Comparison of ENCODE assay signal across 9 mouse cellular contexts in genomic region chr4:116052526-116053293, GRCm38 (mm10). TPM values are rescaled to one million over a fixed set of nuclear protein-coding genes. Genes with fewer than 3 reads are reported as not detected.
A peak's percentile ranks its signal among the peaks of the same experiment; 100 is the strongest.
DNase-seq lines count a peak whose midpoint lies in the region; ATAC-seq and TF ChIP-seq lines count a peak whose summit lies in the region.
"Had no signal": no experiment of that assay in that cellular context is flagged by ENCODE, and none has a peak within 500 bp of the region (broad histone marks: within the 10 kb centered on the region; RNA-seq: fewer than 3 reads in every experiment).

No protein-coding gene starts in this region.

- peak overlapping the region; percentile 64 for H3K9ac ChIP-seq in embryonic facial prominence, embryonic 14.5 days (ENCODE audit: low read depth, low read length)
- H3K9ac ChIP-seq in hindbrain, embryonic 11.5 days (ENCODE audit: low read depth, low read length): peak overlapping the region; percentile 58
- peak overlapping the region; percentile 63 for H3K9ac ChIP-seq in limb, embryonic 14.5 days (ENCODE audit: low read depth, low read length, severe bottlenecking)
- H3K9ac ChIP-seq in midbrain, embryonic 13.5 days (replicated peaks): peak overlapping the region; percentile 62

- H3K27ac ChIP-seq in gastrocnemius, adult 2 months: peak overlapping the region; percentile 93
- peak overlapping the region; percentile 92 for H3K27ac ChIP-seq in embryonic facial prominence, embryonic 14.5 days (replicated peaks; ENCODE audit: low read depth, low read length)
- peak overlapping the region; percentile 87 for H3K27ac ChIP-seq in hindbrain, embryonic 11.5 days (ENCODE audit: low read depth, low read length)
- H3K27ac ChIP-seq in limb, embryonic 14.5 days (replicated peaks; ENCODE audit: low read depth, low read length): peak overlapping the region; percentile 90
- H3K27ac ChIP-seq in midbrain, embryonic 13.5 days: peak overlapping the region; percentile 86

- TF ChIP-seq POLR2A in limb, embryonic 14.5 days (IDR thresholded peaks at IDR 0.05; ENCODE audit: borderline replicate concordance, extremely low read depth, insufficient read depth, insufficient read length): no peak

- H3K36me3 ChIP-seq in embryonic facial prominence, embryonic 14.5 days (ENCODE audit: control insufficient read depth, insufficient read depth, low read length): peaks cover 7% of the 10 kb centered on the region; the same call in 1 of the 2 replicates
- no peaks in the 10 kb centered on the region for H3K36me3 ChIP-seq in hindbrain, embryonic 11.5 days (ENCODE audit: control insufficient read depth, insufficient read depth, low read length)
- peaks cover 10% of the 10 kb centered on the region for H3K36me3 ChIP-seq in limb, embryonic 14.5 days (ENCODE audit: control insufficient read depth, insufficient read depth, low read length)
- peaks cover 6% of the 10 kb centered on the region for H3K36me3 ChIP-seq in midbrain, embryonic 13.5 days

- ATAC-seq in embryonic facial prominence, embryonic 14.5 days (ENCODE audit: low read depth): peak; percentile 56
- ATAC-seq in hindbrain, embryonic 11.5 days (ENCODE audit: low FRiP score): peak; percentile 49
- no peak for ATAC-seq in limb, embryonic 14.5 days (ENCODE audit: low FRiP score, low read depth)
- ATAC-seq in midbrain, embryonic 13.5 days: peak; percentile 44

- intact Hi-C loops in gastrocnemius, adult 2 months (cut with DNase I): no loop called here
- intact Hi-C loops in gastrocnemius, postnatal 36 days (cut with DNase I): no loop called here

- H3K4me3 ChIP-seq in gastrocnemius, adult 2 months: peak overlapping the region; percentile 80
- H3K4me3 ChIP-seq in embryonic facial prominence, embryonic 14.5 days (ENCODE audit: low read depth, low read length): peak overlapping the region; percentile 54
- H3K4me3 ChIP-seq in hindbrain, embryonic 11.5 days (ENCODE audit: low read depth, low read length): peak overlapping the region; percentile 61
- peak overlapping the region; percentile 60 for H3K4me3 ChIP-seq in limb, embryonic 14.5 days (replicated peaks; ENCODE audit: low read length)
- peak overlapping the region; percentile 58 for H3K4me3 ChIP-seq in midbrain, embryonic 13.5 days (replicated peaks)

- 8% methylated on average over 22 of the region's 22 CpGs for WGBS in embryonic facial prominence, embryonic 14.5 days
- 10% methylated on average over 22 of the region's 22 CpGs for WGBS in hindbrain, embryonic 11.5 days
- WGBS in limb, embryonic 14.5 days: 8% methylated on average over 22 of the region's 22 CpGs
- 9% methylated on average over 22 of the region's 22 CpGs for WGBS in midbrain, embryonic 13.5 days

- 0 out of 2 replicates have a peak, but pooled peaks cover 8% of the 10 kb centered on the region for H3K4me1 ChIP-seq in embryonic facial prominence, embryonic 14.5 days (ENCODE audit: control insufficient read depth, insufficient read depth, low read length)
- 0 out of 2 replicates have a peak, but pooled peaks cover 4% of the 10 kb centered on the region for H3K4me1 ChIP-seq in hindbrain, embryonic 11.5 days (replicated peaks; ENCODE audit: control insufficient read depth, insufficient read depth, low read length)
- peaks cover 5% of the 10 kb centered on the region for H3K4me1 ChIP-seq in limb, embryonic 14.5 days (ENCODE audit: control insufficient read depth, insufficient read depth, low read length)
- H3K4me1 ChIP-seq in midbrain, embryonic 13.5 days (replicated peaks): peaks cover 16% of the 10 kb centered on the region

- H3K9me3 ChIP-seq in embryonic facial prominence, embryonic 14.5 days (ENCODE audit: control insufficient read depth, low read length): no peaks in the 10 kb centered on the region
- H3K9me3 ChIP-seq in hindbrain, embryonic 11.5 days (ENCODE audit: control insufficient read depth, low read length): no peaks in the 10 kb centered on the region
- H3K9me3 ChIP-seq in limb, embryonic 14.5 days (ENCODE audit: control insufficient read depth, low read length): no peaks in the 10 kb centered on the region
- H3K9me3 ChIP-seq in midbrain, embryonic 13.5 days: no peaks in the 10 kb centered on the region

- DNase-seq in gastrocnemius, adult 2 months: no peak
- DNase-seq in gastrocnemius, postnatal 36 days: no peak
- DNase-seq in adrenal gland, postnatal 25 days: peak; percentile 29
- peak; percentile 73 for DNase-seq in embryonic facial prominence, embryonic 14.5 days (ENCODE audit: low spot score)
- DNase-seq in hindbrain, embryonic 11.5 days (ENCODE audit: low spot score): peak; percentile 59
- DNase-seq in limb, embryonic 14.5 days (ENCODE audit: low spot score): peak; percentile 58
- peak; percentile 62 for DNase-seq in testis, postnatal 10 days (ENCODE audit: low spot score)

- TF ChIP-seq CTCF in gastrocnemius, adult 2 months (IDR thresholded peaks at IDR 0.05): no peak

- no peaks in the 10 kb centered on the region for H3K27me3 ChIP-seq in embryonic facial prominence, embryonic 14.5 days (replicated peaks; ENCODE audit: control insufficient read depth, insufficient read depth, low read length)
- H3K27me3 ChIP-seq in hindbrain, embryonic 11.5 days (ENCODE audit: control insufficient read depth, insufficient read depth, low read length): no peaks in the 10 kb centered on the region
- no peaks in the 10 kb centered on the region for H3K27me3 ChIP-seq in limb, embryonic 14.5 days (ENCODE audit: control insufficient read depth, insufficient read depth, low read length)
- H3K27me3 ChIP-seq in midbrain, embryonic 13.5 days: no peaks in the 10 kb centered on the region
- H3K27me3 ChIP-seq: Patski had no signal

- H3K4me2 ChIP-seq in embryonic facial prominence, embryonic 14.5 days (ENCODE audit: low read depth, low read length): peak overlapping the region; percentile 83
- peak overlapping the region; percentile 57 for H3K4me2 ChIP-seq in hindbrain, embryonic 11.5 days (replicated peaks; ENCODE audit: low read depth, low read length)
- H3K4me2 ChIP-seq in limb, embryonic 14.5 days (replicated peaks; ENCODE audit: low read depth, low read length, severe bottlenecking): peak overlapping the region; percentile 83
- H3K4me2 ChIP-seq in midbrain, embryonic 13.5 days (replicated peaks): peak overlapping the region; percentile 68

RNA-seq across cellular contexts. Expression of gene Nsun4, which starts 1.0 kb away (rescaled TPM):
- total RNA-seq in gastrocnemius, adult 2 months (2021): 10 to 100 TPM; 12.3 to 16.9 TPM
- 10 to 100 TPM; 12.5 to 14.5 TPM for total RNA-seq in gastrocnemius, postnatal 36 days (2021)
- total RNA-seq in adrenal gland, postnatal 25 days (2021): 29.0 and 29.3 TPM in 2 replicates
- 17.7 and 20.2 TPM in 2 replicates for polyA plus RNA-seq in embryonic facial prominence, embryonic 14.5 days (2014; fragmentation: Nextera tagmentation; extraction: Ambion mirVana)
- 19.3 and 20.7 TPM in 2 replicates for polyA plus RNA-seq in hindbrain, embryonic 11.5 days (2014; fragmentation: Nextera tagmentation; extraction: Ambion mirVana)
- polyA plus RNA-seq in limb, embryonic 14.5 days (2012; rRNA removed): 12.7 and 13.4 TPM in 2 replicates
- 18.8 and 21.0 TPM in 2 replicates for polyA plus RNA-seq in limb, embryonic 14.5 days (2014; fragmentation: Nextera tagmentation; extraction: Ambion mirVana)
- 17.5 and 17.9 TPM in 2 replicates for polyA plus RNA-seq in midbrain, embryonic 13.5 days (2015; fragmentation: Nextera tagmentation; extraction: Ambion mirVana)

RNA-seq across cellular contexts. Expression of gene Uqcrh, which starts 22.2 kb away (rescaled TPM):
- total RNA-seq in gastrocnemius, adult 2 months (2021): 100 to 1,000 TPM; 765 to 991 TPM
- 100 to 1,000 TPM; 843 to 875 TPM for total RNA-seq in gastrocnemius, postnatal 36 days (2021)
- 491 and 520 TPM in 2 replicates for total RNA-seq in adrenal gland, postnatal 25 days (2021)
- 511 and 572 TPM in 2 replicates for polyA plus RNA-seq in embryonic facial prominence, embryonic 14.5 days (2014; fragmentation: Nextera tagmentation; extraction: Ambion mirVana)
- 413 and 425 TPM in 2 replicates for polyA plus RNA-seq in hindbrain, embryonic 11.5 days (2014; fragmentation: Nextera tagmentation; extraction: Ambion mirVana)
- polyA plus RNA-seq in limb, embryonic 14.5 days (2012; rRNA removed): 318 and 510 TPM in 2 replicates
- polyA plus RNA-seq in limb, embryonic 14.5 days (2014; fragmentation: Nextera tagmentation; extraction: Ambion mirVana): 494 and 543 TPM in 2 replicates
- 434 and 439 TPM in 2 replicates for polyA plus RNA-seq in midbrain, embryonic 13.5 days (2015; fragmentation: Nextera tagmentation; extraction: Ambion mirVana)

RNA-seq across cellular contexts. Expression of gene Lrrc41, which starts 22.4 kb away (rescaled TPM):
- total RNA-seq in gastrocnemius, adult 2 months (2021): 10 to 100 TPM; 21.2 to 22.1 TPM
- total RNA-seq in gastrocnemius, postnatal 36 days (2021): 10 to 100 TPM; 17.3 to 19.3 TPM
- total RNA-seq in adrenal gland, postnatal 25 days (2021): 55.5 and 62.9 TPM in 2 replicates
- polyA plus RNA-seq in embryonic facial prominence, embryonic 14.5 days (2014; fragmentation: Nextera tagmentation; extraction: Ambion mirVana): 73.1 and 85.5 TPM in 2 replicates
- 65.5 and 72.3 TPM in 2 replicates for polyA plus RNA-seq in hindbrain, embryonic 11.5 days (2014; fragmentation: Nextera tagmentation; extraction: Ambion mirVana)
- 60.2 and 92.2 TPM in 2 replicates for polyA plus RNA-seq in limb, embryonic 14.5 days (2012; rRNA removed)
- polyA plus RNA-seq in limb, embryonic 14.5 days (2014; fragmentation: Nextera tagmentation; extraction: Ambion mirVana): 80.8 and 89.3 TPM in 2 replicates
- 62.1 and 67.1 TPM in 2 replicates for polyA plus RNA-seq in midbrain, embryonic 13.5 days (2015; fragmentation: Nextera tagmentation; extraction: Ambion mirVana)

RNA-seq across cellular contexts. Expression of gene Faah, which starts 35.0 kb away (rescaled TPM):
- under 1 TPM; 0.20 to 0.22 TPM for total RNA-seq in gastrocnemius, adult 2 months (2021)
- total RNA-seq in gastrocnemius, postnatal 36 days (2021): under 1 TPM; 0.17 to 0.28 TPM
- total RNA-seq in adrenal gland, postnatal 25 days (2021): 3.6 and 4.2 TPM in 2 replicates
- 3.8 and 4.5 TPM in 2 replicates for polyA plus RNA-seq in embryonic facial prominence, embryonic 14.5 days (2014; fragmentation: Nextera tagmentation; extraction: Ambion mirVana)
- 3.9 and 4.1 TPM in 2 replicates for polyA plus RNA-seq in hindbrain, embryonic 11.5 days (2014; fragmentation: Nextera tagmentation; extraction: Ambion mirVana)
- 1.7 and 1.9 TPM in 2 replicates for polyA plus RNA-seq in limb, embryonic 14.5 days (2012; rRNA removed)
- polyA plus RNA-seq in limb, embryonic 14.5 days (2014; fragmentation: Nextera tagmentation; extraction: Ambion mirVana): 1.9 and 2.1 TPM in 2 replicates
- 9.5 and 11.3 TPM in 2 replicates for polyA plus RNA-seq in midbrain, embryonic 13.5 days (2015; fragmentation: Nextera tagmentation; extraction: Ambion mirVana)

Comparison
In these comparisons a context has a peak if more than half of its experiments do, and no peak if none do; other contexts are left out.
1. DNase-seq: peak in adrenal gland, postnatal 25 days (single experiment), embryonic facial prominence, embryonic 14.5 days (single experiment), hindbrain, embryonic 11.5 days (single experiment), limb, embryonic 14.5 days (single experiment) and testis, postnatal 10 days (single experiment); none in gastrocnemius, adult 2 months (single experiment) and gastrocnemius, postnatal 36 days (0 of 2).
2. Peak in every context shown above with its lines, with median percentiles within 50 percentile points of each other: H3K27ac ChIP-seq, H3K4me3 ChIP-seq, H3K4me2 ChIP-seq and H3K9ac ChIP-seq.